11 mouse cellular contexts compared by ENCODE assay signal in genomic region chr4:123247147-123247880, GRCm38 (mm10). TPM values are rescaled to one million over a fixed set of nuclear protein-coding genes. Genes with fewer than 3 reads are reported as not detected.
A peak's percentile ranks its signal among the peaks of the same experiment; 100 is the strongest.
DNase-seq lines count a peak whose midpoint lies in the region; ATAC-seq and TF ChIP-seq lines count a peak whose summit lies in the region.
"Had no signal": no experiment of that assay in that cellular context is flagged by ENCODE, and none has a peak within 500 bp of the region (broad histone marks: within the 10 kb centered on the region; RNA-seq: fewer than 3 reads in every experiment).

No protein-coding gene starts in this region.

- H3K4me3 ChIP-seq in lung, adult 2 months (replicated peaks; ENCODE audit: extremely low read depth, low read depth, low read length) = no peak overlapping the region
- H3K4me3 ChIP-seq in heart, embryonic 11.5 days (ENCODE audit: low read depth, low read length) = no peak overlapping the region
- H3K4me3 ChIP-seq in kidney, postnatal 0 days (replicated peaks; ENCODE audit: low read depth, low read length) = no peak overlapping the region
- no peak overlapping the region for H3K4me3 ChIP-seq in myocyte
- H3K4me3 ChIP-seq: hindbrain, embryonic 10.5 days; limb, embryonic 15.5 days had no signal

- H3K4me1 ChIP-seq in lung, adult 2 months (ENCODE audit: control insufficient read depth, insufficient read depth, low read length) = peaks cover 2% of the 10 kb centered on the region; the same call in 1 of the 2 replicates
- H3K4me1 ChIP-seq in heart, embryonic 11.5 days (ENCODE audit: control insufficient read depth, insufficient read depth, low read length) = peaks cover 31% of the 10 kb centered on the region
- H3K4me1 ChIP-seq in kidney, postnatal 0 days (replicated peaks; ENCODE audit: insufficient read depth, low read length) = peaks cover 4% of the 10 kb centered on the region; the same call in 1 of the 2 replicates

- WGBS in lung, adult 2 months = 38% methylated on average over 7 of the region's 7 CpGs
- 34% methylated on average over 7 of the region's 7 CpGs for WGBS in heart, embryonic 11.5 days (ENCODE audit: insufficient replicate concordance)
- WGBS in kidney, postnatal 0 days = 39% methylated on average over 7 of the region's 7 CpGs

- H3ac ChIP-seq in myocyte (ENCODE audit: control insufficient read depth, insufficient read length) = no peak overlapping the region

- no peak overlapping the region for H3K9ac ChIP-seq in heart, embryonic 11.5 days (ENCODE audit: low read depth, low read length)
- H3K9ac ChIP-seq in kidney, postnatal 0 days (ENCODE audit: low read depth, low read length) = no peak overlapping the region
- H3K9ac ChIP-seq: limb, embryonic 15.5 days had no signal

- no peak for TF ChIP-seq POLR2A in lung, adult 2 months (IDR thresholded peaks at IDR 0.05; ENCODE audit: borderline replicate concordance, extremely low read depth, low read depth, low read length)
- TF ChIP-seq POLR2A in myocyte (IDR thresholded peaks at IDR 0.05; ENCODE audit: insufficient read length, low read depth) = no peak

- H3K27ac ChIP-seq in heart, embryonic 11.5 days (ENCODE audit: low read depth, low read length) = peak overlapping the region; percentile 91
- H3K27ac ChIP-seq in kidney, postnatal 0 days = peak overlapping the region; percentile 62; the same call in 1 of the 2 replicates
- H3K27ac ChIP-seq: hindbrain, embryonic 10.5 days; limb, embryonic 15.5 days had no signal

- H3K79me2 ChIP-seq in myocyte (ENCODE audit: control insufficient read depth, insufficient read depth) = no peaks in the 10 kb centered on the region

- no peaks in the 10 kb centered on the region for H3K36me3 ChIP-seq in heart, embryonic 11.5 days (ENCODE audit: control insufficient read depth, insufficient read depth, low read length)
- H3K36me3 ChIP-seq in kidney, postnatal 0 days (ENCODE audit: insufficient read depth, low read length) = 0 out of 2 replicates have a peak, but pooled peaks cover 5% of the 10 kb centered on the region
- no peaks in the 10 kb centered on the region for H3K36me3 ChIP-seq in myocyte (ENCODE audit: control insufficient read depth, insufficient read depth)
- H3K36me3 ChIP-seq: hindbrain, embryonic 10.5 days; limb, embryonic 15.5 days had no signal

- H3K4me2 ChIP-seq in heart, embryonic 11.5 days = no peak overlapping the region
- no peak overlapping the region for H3K4me2 ChIP-seq in kidney, postnatal 0 days (ENCODE audit: low read length)
- H3K4me2 ChIP-seq in myocyte (ENCODE audit: low read depth) = peak overlapping the region; percentile 52
- H3K4me2 ChIP-seq: limb, embryonic 15.5 days had no signal

- H3K27me3 ChIP-seq in heart, embryonic 11.5 days (ENCODE audit: control insufficient read depth, insufficient read depth, low read length) = no peaks in the 10 kb centered on the region
- H3K27me3 ChIP-seq in kidney, postnatal 0 days (ENCODE audit: insufficient read depth, low read length) = no peaks in the 10 kb centered on the region
- H3K27me3 ChIP-seq in myocyte (ENCODE audit: control insufficient read depth, insufficient read depth, insufficient read length) = no peaks in the 10 kb centered on the region
- H3K27me3 ChIP-seq: limb, embryonic 15.5 days had no signal

- no peak for TF ChIP-seq CTCF in lung, adult 2 months (IDR thresholded peaks at IDR 0.05; ENCODE audit: insufficient read depth, low read length)
- TF ChIP-seq CTCF in kidney, postnatal 0 days (IDR thresholded peaks at IDR 0.05; ENCODE audit: low read depth) = no peak

- DNase-seq in lung, adult 18-20 months = peak; percentile 33 to 57
- DNase-seq in lung, adult 2 months = no peak
- peak; percentile 87 for DNase-seq in kidney, postnatal 0 days (ENCODE audit: low spot score)
- DNase-seq in T-cell, adult 2 months (ENCODE audit: low spot score) = no peak
- DNase-seq in urinary bladder, postnatal 10 days (ENCODE audit: low spot score) = no peak
- no peak for DNase-seq in layer of hippocampus, adult 9-10 months (ENCODE audit: low spot score)
- DNase-seq: adrenal gland, postnatal 25 days had no signal

- peak; percentile 60; the same call in 1 of the 2 replicates for ATAC-seq in heart, embryonic 11.5 days (replicated peaks; ENCODE audit: insufficient number of reproducible peaks, low FRiP score, low TSS enrichment)
- peak; percentile 54; the same call in 1 of the 2 replicates for ATAC-seq in kidney, postnatal 0 days (replicated peaks; ENCODE audit: low FRiP score, low read depth)

- no peaks in the 10 kb centered on the region for H3K9me3 ChIP-seq in heart, embryonic 11.5 days (replicated peaks; ENCODE audit: control insufficient read depth, low read length)
- no peaks in the 10 kb centered on the region for H3K9me3 ChIP-seq in kidney, postnatal 0 days (replicated peaks; ENCODE audit: low read length)
- H3K9me3 ChIP-seq: hindbrain, embryonic 10.5 days; limb, embryonic 15.5 days had no signal

TF ChIP-seq in myocyte, 11 proteins besides CTCF, POLR2A, EP300 and RAD21:
- no peak for TF ChIP-seq MYOD1 (IDR thresholded peaks at IDR 0.05; ENCODE audit: control insufficient read depth in 1 of 3, insufficient read length in 2 of 3, low read depth in 2 of 3)
- TF ChIP-seq SRF (IDR thresholded peaks at IDR 0.05; ENCODE audit: control insufficient read depth, insufficient read length, low read depth) = no peak
- no peak for TF ChIP-seq REST (IDR thresholded peaks at IDR 0.05; ENCODE audit: insufficient read depth, insufficient read length)
- no peak for TF ChIP-seq TCF3 (IDR thresholded peaks at IDR 0.05; ENCODE audit: insufficient read length, low read depth)
- TF ChIP-seq MYOG (IDR thresholded peaks at IDR 0.05; ENCODE audit: control insufficient read depth in 1 of 3, insufficient read depth in 1 of 3, insufficient read length in 2 of 3, low read depth in 2 of 3) = no peak
- no peak for TF ChIP-seq E2F4 (IDR thresholded peaks at IDR 0.05; ENCODE audit: insufficient read depth)
- TF ChIP-seq POLR2AphosphoS2 (IDR thresholded peaks at IDR 0.05; ENCODE audit: insufficient read length, low read depth) = no peak
- no peak for TF ChIP-seq CEBPB (IDR thresholded peaks at IDR 0.05; ENCODE audit: insufficient read depth, poor library complexity, severe bottlenecking)
- TF ChIP-seq TCF12 (IDR thresholded peaks at IDR 0.05; ENCODE audit: insufficient read depth, poor library complexity, severe bottlenecking) = no peak
- TF ChIP-seq MAX (IDR thresholded peaks at IDR 0.05; ENCODE audit: low read depth) = no peak
- no peak for TF ChIP-seq USF1 (IDR thresholded peaks at IDR 0.05; ENCODE audit: low read depth)
TF ChIP-seq in myocyte: peak in this region for 0.

RNA-seq across cellular contexts. Expression of gene Heyl, which starts 14.0 kb away (rescaled TPM):
- 17.9 and 18.0 TPM in 2 replicates for polyA plus RNA-seq in lung, adult 2 months (2012; rRNA removed)
- polyA plus RNA-seq in heart, embryonic 11.5 days (2014; fragmentation: Nextera tagmentation; extraction: Ambion mirVana) = 6.2 and 6.7 TPM in 2 replicates
- 28.7 and 31.6 TPM in 2 replicates for polyA plus RNA-seq in kidney, postnatal 0 days (2015; fragmentation: Nextera tagmentation; extraction: Ambion mirVana)
- 30.2 TPM for polyA plus RNA-seq in myocyte (2012; fragmentation: generic; extraction: Trizol)

RNA-seq across cellular contexts. Expression of gene Pabpc4, which starts 14.8 kb away (rescaled TPM):
- 60.3 and 65.4 TPM in 2 replicates for polyA plus RNA-seq in lung, adult 2 months (2012; rRNA removed)
- polyA plus RNA-seq in heart, embryonic 11.5 days (2014; fragmentation: Nextera tagmentation; extraction: Ambion mirVana) = 64.9 and 83.5 TPM in 2 replicates
- 28.2 and 29.7 TPM in 2 replicates for polyA plus RNA-seq in kidney, postnatal 0 days (2015; fragmentation: Nextera tagmentation; extraction: Ambion mirVana)
- polyA plus RNA-seq in myocyte (2012; fragmentation: generic; extraction: Trizol) = 154 TPM

RNA-seq across cellular contexts. Expression of gene Nt5c1a, which starts 46.0 kb away (rescaled TPM):
- 0.69 and 0.77 TPM in 2 replicates for polyA plus RNA-seq in lung, adult 2 months (2012; rRNA removed)
- 0.37 and 0.39 TPM in 2 replicates for polyA plus RNA-seq in heart, embryonic 11.5 days (2014; fragmentation: Nextera tagmentation; extraction: Ambion mirVana)
- 0.47 and 0.71 TPM in 2 replicates for polyA plus RNA-seq in kidney, postnatal 0 days (2015; fragmentation: Nextera tagmentation; extraction: Ambion mirVana)
- not detected for polyA plus RNA-seq in myocyte (2012; fragmentation: generic; extraction: Trizol)
- polyA plus RNA-seq: hindbrain, embryonic 10.5 days; limb, embryonic 15.5 days had no signal

Comparison
In these comparisons a context has a peak if more than half of its experiments do, and no peak if none do; other contexts are left out.
1. DNase-seq: peak in lung, adult 18-20 months (2 of 2) and kidney, postnatal 0 days (single experiment); none in lung, adult 2 months (single experiment), T-cell, adult 2 months (single experiment), urinary bladder, postnatal 10 days (single experiment) and layer of hippocampus, adult 9-10 months (single experiment).